Mouse (Mus musculus): ENCODE results near the gene A4galt. TPM values are rescaled to one million over a fixed set of nuclear protein-coding genes. Genes with fewer than 3 reads are reported as not detected.

A4galt gene
- polyA plus RNA-seq, 1 experiment from 2014 or later, result 0.05 TPM

- Histone ChIP-seq H3K9me3 (replicated peaks) (no peaks in the 10 kb centered on the region), H3K4me2 (no peak overlapping the region), H3K27me3 (peaks cover 16% of the 10 kb centered on the region), H3K27ac (no peak overlapping the region), H3K36me3 (no peaks in the 10 kb centered on the region), H3K9ac (no peak overlapping the region), H3K4me1 (replicated peaks) (peaks cover 5% of the 10 kb centered on the region; the same call in 1 of the 2 replicates), H3K4me3 (replicated peaks) (no peak overlapping the region)
- ATAC-seq (ENCODE audit: low read depth) (no peak), DNase-seq (no peak)
- 61% methylated on average over 3 of the region's 3 CpGs for WGBS (ENCODE audit: insufficient replicate concordance)
Measured at GRCm38 (mm10) chr15:83244371-83244770, 7.2 kb downstream of the A4galt start.

- Histone ChIP-seq H3K9me3 (replicated peaks) (no peaks in the 10 kb centered on the region), H3K36me3 (no peaks in the 10 kb centered on the region), H3K4me1 (replicated peaks) (no peaks in the 10 kb centered on the region), H3K27ac (no peak overlapping the region), H3K9ac (no peak overlapping the region), H3K27me3 (peaks cover 3% of the 10 kb centered on the region; the same call in 1 of the 2 replicates), H3K4me2 (no peak overlapping the region), H3K4me3 (replicated peaks) (no peak overlapping the region)
- DNase-seq, result no peak
- 53% methylated on average over 4 of the region's 4 CpGs for WGBS (ENCODE audit: insufficient replicate concordance)
- ATAC-seq (ENCODE audit: low read depth), result no peak
Measured at GRCm38 (mm10) chr15:83241961-83242680, 9.5 kb downstream of the A4galt start.

GRCm38 (mm10) chr15:83241497-83241896 lies 10.1 kb downstream of the A4galt start:
- H3K4me2 ChIP-seq, result no peak overlapping the region
- no peaks in the 10 kb centered on the region for H3K9me3 ChIP-seq (replicated peaks)
- no peak overlapping the region for H3K27ac ChIP-seq
- H3K27me3 ChIP-seq, result no peaks in the 10 kb centered on the region
- no peaks in the 10 kb centered on the region for H3K36me3 ChIP-seq
- H3K4me3 ChIP-seq (replicated peaks), result no peak overlapping the region
- H3K9ac ChIP-seq, result no peak overlapping the region
- WGBS (ENCODE audit: insufficient replicate concordance), result 53% methylated on average over 3 of the region's 3 CpGs
- ATAC-seq (ENCODE audit: low read depth) (no peak), DNase-seq (no peak)
- H3K4me1 ChIP-seq (replicated peaks), result no peaks in the 10 kb centered on the region

- Histone ChIP-seq H3K4me2 (no peak overlapping the region), H3K4me3 (replicated peaks) (no peak overlapping the region), H3K9ac (no peak overlapping the region), H3K27ac (no peak overlapping the region), H3K9me3 (replicated peaks) (no peaks in the 10 kb centered on the region), H3K27me3 (no peaks in the 10 kb centered on the region), H3K4me1 (replicated peaks) (no peaks in the 10 kb centered on the region), H3K36me3 (no peaks in the 10 kb centered on the region)
- ATAC-seq (ENCODE audit: low read depth), result no peak
- no peak for DNase-seq
- WGBS (ENCODE audit: insufficient replicate concordance), result 47% methylated on average over 15 of the region's 15 CpGs
Measured at GRCm38 (mm10) chr15:83237460-83238243, 13.9 kb downstream of the A4galt start.

- WGBS (ENCODE audit: insufficient replicate concordance), result 0% methylated on average over 1 of the region's 1 CpGs
- no peaks in the 10 kb centered on the region for H3K27me3 ChIP-seq
Measured at GRCm38 (mm10) chr15:83236824-83237223, 14.8 kb downstream of the A4galt start.

GRCm38 (mm10) chr15:83233219-83233992 lies 18.2 kb downstream of the A4galt start:
- H3K4me3 ChIP-seq (replicated peaks), result no peak overlapping the region
- H3K9ac ChIP-seq, result no peak overlapping the region
- H3K4me2 ChIP-seq, result no peak overlapping the region
- H3K36me3 ChIP-seq, result no peaks in the 10 kb centered on the region
- H3K27me3 ChIP-seq, result no peaks in the 10 kb centered on the region
- 0 out of 2 replicates have a peak, but pooled peaks cover 3% of the 10 kb centered on the region for H3K4me1 ChIP-seq (replicated peaks)
- H3K9me3 ChIP-seq (replicated peaks), result no peaks in the 10 kb centered on the region
- no peak overlapping the region for H3K27ac ChIP-seq
- ATAC-seq (ENCODE audit: low read depth) (no peak), DNase-seq (no peak)
- WGBS (ENCODE audit: insufficient replicate concordance), result 64% methylated on average over 4 of the region's 4 CpGs

More at GRCm38 (mm10) chr15:83236824-83237223, 14.8 kb downstream of the A4galt start:
- no peaks in the 10 kb centered on the region for H3K9me3 ChIP-seq (replicated peaks)
- no peak for ATAC-seq (ENCODE audit: low read depth)
- H3K4me1 ChIP-seq (replicated peaks), result 0 out of 2 replicates have a peak, but pooled peaks cover 3% of the 10 kb centered on the region
- H3K9ac ChIP-seq, result no peak overlapping the region
- H3K27ac ChIP-seq, result no peak overlapping the region
- no peak overlapping the region for H3K4me3 ChIP-seq (replicated peaks)
- no peaks in the 10 kb centered on the region for H3K36me3 ChIP-seq
- H3K4me2 ChIP-seq, result no peak overlapping the region
- DNase-seq, result no peak

GRCm38 (mm10) chr15:83227559-83227958 lies 24.0 kb downstream of the A4galt start:
- Histone ChIP-seq H3K36me3 (no peaks in the 10 kb centered on the region), H3K27ac (no peak overlapping the region), H3K9me3 (replicated peaks) (no peaks in the 10 kb centered on the region), H3K4me1 (replicated peaks) (peaks cover 23% of the 10 kb centered on the region; the same call in 1 of the 2 replicates), H3K9ac (no peak overlapping the region), H3K27me3 (no peaks in the 10 kb centered on the region; the same call in 1 of the 2 replicates), H3K4me3 (replicated peaks) (no peak overlapping the region), H3K4me2 (no peak overlapping the region)
- WGBS (ENCODE audit: insufficient replicate concordance), result 75% methylated on average over 10 of the region's 10 CpGs
- DNase-seq (no peak), ATAC-seq (ENCODE audit: low read depth) (no peak)

GRCm38 (mm10) chr15:83226871-83227270 lies 24.7 kb downstream of the A4galt start:
- H3K4me3 ChIP-seq (replicated peaks), result no peak overlapping the region
- peaks cover 21% of the 10 kb centered on the region; the same call in 1 of the 2 replicates for H3K4me1 ChIP-seq (replicated peaks)
- no peaks in the 10 kb centered on the region for H3K9me3 ChIP-seq (replicated peaks)
- DNase-seq, result no peak
- no peak overlapping the region for H3K9ac ChIP-seq
- H3K27ac ChIP-seq, result no peak overlapping the region
- no peaks in the 10 kb centered on the region; the same call in 1 of the 2 replicates for H3K27me3 ChIP-seq
- ATAC-seq (ENCODE audit: low read depth), result no peak
- H3K36me3 ChIP-seq, result no peaks in the 10 kb centered on the region
- no peak overlapping the region for H3K4me2 ChIP-seq
- 50% methylated on average over 5 of the region's 5 CpGs for WGBS (ENCODE audit: insufficient replicate concordance)

- H3K9ac ChIP-seq, result no peak overlapping the region
- no peak for ATAC-seq (ENCODE audit: low read depth)
Measured at GRCm38 (mm10) chr15:83226066-83226834, 25.3 kb downstream of the A4galt start.

GRCm38 (mm10) chr15:83224136-83224766 lies 27.3 kb downstream of the A4galt start:
- ATAC-seq (ENCODE audit: low read depth) (no peak), DNase-seq (no peak)
- H3K36me3 ChIP-seq, result no peaks in the 10 kb centered on the region
- H3K9me3 ChIP-seq (replicated peaks), result no peaks in the 10 kb centered on the region
- H3K27ac ChIP-seq, result peak overlapping the region; percentile 63
- no peaks in the 10 kb centered on the region; the same call in 1 of the 2 replicates for H3K27me3 ChIP-seq
- peaks cover 19% of the 10 kb centered on the region; the same call in 1 of the 2 replicates for H3K4me1 ChIP-seq (replicated peaks)
- WGBS (ENCODE audit: insufficient replicate concordance), result 42% methylated on average over 9 of the region's 9 CpGs
- H3K9ac ChIP-seq, result no peak overlapping the region
- H3K4me3 ChIP-seq (replicated peaks), result no peak overlapping the region
- H3K4me2 ChIP-seq, result no peak overlapping the region

More at GRCm38 (mm10) chr15:83226066-83226834, 25.3 kb downstream of the A4galt start:
- peaks cover 19% of the 10 kb centered on the region; the same call in 1 of the 2 replicates for H3K4me1 ChIP-seq (replicated peaks)
- no peaks in the 10 kb centered on the region; the same call in 1 of the 2 replicates for H3K27me3 ChIP-seq
- H3K9me3 ChIP-seq (replicated peaks), result no peaks in the 10 kb centered on the region
- H3K27ac ChIP-seq, result no peak overlapping the region
- no peak for DNase-seq
- no peak overlapping the region for H3K4me2 ChIP-seq
- WGBS (ENCODE audit: insufficient replicate concordance), result 71% methylated on average over 9 of the region's 9 CpGs
- H3K36me3 ChIP-seq, result no peaks in the 10 kb centered on the region
- no peak overlapping the region for H3K4me3 ChIP-seq (replicated peaks)

Data from liver, embryonic 13.5 days (tissue).